Mouse (Mus musculus): ENCODE data around the gene Slc13a2. TPM values are rescaled to one million over a fixed set of nuclear protein-coding genes. Genes with fewer than 3 reads are reported as not detected.
A peak's percentile ranks its signal among the peaks of the same experiment; 100 is the strongest.

The Slc13a2 gene
- polyA plus RNA-seq, 1 experiment from 2014 or later, result 31.4 TPM

DNA sequence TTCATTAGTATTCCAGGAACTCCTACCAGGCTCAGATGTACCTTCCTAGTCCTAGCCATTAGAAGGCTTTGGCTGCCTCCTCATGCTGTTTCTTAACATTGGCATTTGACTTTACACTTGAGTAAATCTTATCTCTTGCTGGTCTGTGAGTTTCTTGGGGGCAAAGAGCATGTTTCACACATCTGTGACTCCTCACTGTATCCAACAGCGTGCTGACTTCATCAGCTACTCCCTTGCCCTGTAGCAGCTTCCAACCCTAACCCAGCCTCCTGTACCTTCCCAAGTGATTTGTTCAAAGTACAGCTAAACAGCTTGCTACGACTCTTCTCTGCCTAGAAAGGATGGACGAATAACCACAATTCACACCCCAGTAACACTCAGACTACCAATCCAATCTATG is 20.5 kb downstream of the Slc13a2 start:
- no peak overlapping the region for H3K9ac ChIP-seq (ENCODE audit: low read depth, low read length)
- TF ChIP-seq CTCF (IDR thresholded peaks at IDR 0.05; ENCODE audit: low read depth), result no peak
- H3K4me3 ChIP-seq (ENCODE audit: low read depth, low read length), result no peak overlapping the region
- H3K36me3 ChIP-seq (ENCODE audit: control insufficient read depth, insufficient read depth), result no peaks in the 10 kb centered on the region; the same call in 1 of the 2 replicates
- WGBS, result 42% methylated on average over 3 of the region's 3 CpGs
- H3K4me2 ChIP-seq (replicated peaks; ENCODE audit: low read depth), result no peak overlapping the region
- H3K9me3 ChIP-seq (ENCODE audit: control insufficient read depth), result no peaks in the 10 kb centered on the region
- H3K27me3 ChIP-seq (replicated peaks; ENCODE audit: control insufficient read depth, insufficient read depth, low read length), result no peaks in the 10 kb centered on the region
- H3K4me1 ChIP-seq (replicated peaks; ENCODE audit: control insufficient read depth, insufficient read depth, low read length), result peaks cover 6% of the 10 kb centered on the region; the same call in 1 of the 2 replicates
- peak; percentile 82 for ATAC-seq
- H3K27ac ChIP-seq (ENCODE audit: low read depth, low read length), result peak overlapping the region; percentile 77

DNA sequence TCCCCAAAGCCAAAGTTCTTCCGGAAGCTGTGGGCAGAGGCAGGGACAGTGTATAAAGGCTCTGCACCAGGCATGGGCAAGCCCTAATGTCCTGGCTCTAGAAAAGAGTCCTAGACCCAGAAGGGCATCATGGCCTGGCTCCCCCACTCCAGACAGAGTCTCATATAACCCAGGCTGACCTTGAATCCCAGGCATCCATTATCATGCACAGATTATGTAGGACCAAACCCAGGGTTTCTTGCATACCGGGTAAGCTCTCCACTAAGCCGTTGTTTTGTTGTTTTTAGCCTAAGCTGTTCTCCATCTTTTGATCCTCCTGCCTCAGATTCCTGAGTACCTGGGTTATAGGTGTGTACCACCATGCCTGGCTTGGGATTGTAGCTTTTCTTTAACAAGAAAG is 21.1 kb downstream of the Slc13a2 start:
- TF ChIP-seq CTCF (IDR thresholded peaks at IDR 0.05; ENCODE audit: low read depth), result no peak
- H3K4me1 ChIP-seq (replicated peaks; ENCODE audit: control insufficient read depth, insufficient read depth, low read length), result peaks cover 6% of the 10 kb centered on the region; the same call in 1 of the 2 replicates
- H3K27ac ChIP-seq (ENCODE audit: low read depth, low read length), result peak overlapping the region; percentile 77
- ATAC-seq, result no peak
- H3K27me3 ChIP-seq (replicated peaks; ENCODE audit: control insufficient read depth, insufficient read depth, low read length), result no peaks in the 10 kb centered on the region
- no peak overlapping the region for H3K4me3 ChIP-seq (ENCODE audit: low read depth, low read length)
- WGBS, result 53% methylated on average over 3 of the region's 3 CpGs
- no peak overlapping the region for H3K9ac ChIP-seq (ENCODE audit: low read depth, low read length)
- H3K36me3 ChIP-seq (ENCODE audit: control insufficient read depth, insufficient read depth), result no peaks in the 10 kb centered on the region; the same call in 1 of the 2 replicates
- H3K9me3 ChIP-seq (ENCODE audit: control insufficient read depth), result no peaks in the 10 kb centered on the region
- H3K4me2 ChIP-seq (replicated peaks; ENCODE audit: low read depth), result no peak overlapping the region

DNA sequence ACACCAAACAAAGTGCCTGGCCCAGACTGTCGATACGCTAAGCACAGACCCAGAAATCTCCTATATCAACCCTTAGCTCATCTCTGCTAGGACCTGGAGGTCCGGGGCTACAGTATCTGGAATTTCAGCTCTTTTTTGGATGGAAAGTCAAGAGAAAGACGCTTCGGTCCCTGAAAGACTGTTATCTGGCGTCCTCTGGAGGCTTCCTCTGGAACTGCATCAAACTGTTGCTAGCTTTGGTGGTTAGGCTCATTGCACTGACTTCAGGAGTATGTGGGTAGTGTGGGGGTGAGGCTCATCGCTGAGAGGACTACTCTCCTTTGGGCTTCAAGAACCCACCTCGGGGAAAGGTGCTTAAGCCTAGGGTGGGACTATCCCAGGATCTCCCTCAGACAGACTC is 22.3 kb downstream of the Slc13a2 start:
- no peak overlapping the region for H3K9ac ChIP-seq (ENCODE audit: low read depth, low read length)
- ATAC-seq, result no peak
- 15% methylated on average over 8 of the region's 8 CpGs for WGBS

DNA sequence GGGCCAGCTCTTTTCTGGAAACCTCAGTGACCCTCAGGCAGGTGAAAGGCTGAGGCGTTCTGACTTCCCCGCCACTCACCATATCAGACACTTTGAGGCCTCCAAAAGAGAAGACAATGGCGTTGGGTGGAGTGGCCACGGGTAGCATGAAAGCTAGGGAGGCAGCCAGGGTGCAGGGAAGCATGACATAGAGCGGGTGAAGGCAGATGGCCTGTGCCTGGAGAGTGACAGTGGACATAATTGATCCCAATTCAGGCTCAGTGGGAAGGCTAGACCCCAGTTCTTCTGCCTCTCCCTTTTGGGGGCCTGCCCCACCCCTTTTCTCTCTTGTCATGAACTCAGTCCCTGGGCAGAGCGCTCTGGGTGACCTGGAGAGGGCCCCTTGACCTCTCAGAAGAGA is 23.8 kb downstream of the Slc13a2 start:
- Histone ChIP-seq H3K4me1 (replicated peaks; ENCODE audit: control insufficient read depth, insufficient read depth, low read length) (peaks cover 6% of the 10 kb centered on the region; the same call in 1 of the 2 replicates), H3K9me3 (ENCODE audit: control insufficient read depth) (no peaks in the 10 kb centered on the region), H3K9ac (ENCODE audit: low read depth, low read length) (no peak overlapping the region), H3K36me3 (ENCODE audit: control insufficient read depth, insufficient read depth) (no peaks in the 10 kb centered on the region; the same call in 1 of the 2 replicates), H3K27me3 (replicated peaks; ENCODE audit: control insufficient read depth, insufficient read depth, low read length) (no peaks in the 10 kb centered on the region), H3K4me2 (replicated peaks; ENCODE audit: low read depth) (no peak overlapping the region), H3K4me3 (ENCODE audit: low read depth, low read length) (no peak overlapping the region), H3K27ac (ENCODE audit: low read depth, low read length) (no peak overlapping the region)
- 86% methylated on average over 6 of the region's 6 CpGs for WGBS
- ATAC-seq, result no peak
- TF ChIP-seq CTCF (IDR thresholded peaks at IDR 0.05; ENCODE audit: low read depth), result no peak

More for the DNA sequence above, 22.3 kb downstream of the Slc13a2 start:
- Histone ChIP-seq H3K4me3 (ENCODE audit: low read depth, low read length) (no peak overlapping the region), H3K4me2 (replicated peaks; ENCODE audit: low read depth) (no peak overlapping the region), H3K9me3 (ENCODE audit: control insufficient read depth) (no peaks in the 10 kb centered on the region), H3K27me3 (replicated peaks; ENCODE audit: control insufficient read depth, insufficient read depth, low read length) (no peaks in the 10 kb centered on the region), H3K27ac (ENCODE audit: low read depth, low read length) (peak overlapping the region; percentile 77; the same call in 1 of the 2 replicates), H3K4me1 (replicated peaks; ENCODE audit: control insufficient read depth, insufficient read depth, low read length) (peaks cover 6% of the 10 kb centered on the region; the same call in 1 of the 2 replicates), H3K36me3 (ENCODE audit: control insufficient read depth, insufficient read depth) (no peaks in the 10 kb centered on the region; the same call in 1 of the 2 replicates)
- peak; percentile 97 for TF ChIP-seq CTCF (IDR thresholded peaks at IDR 0.05; ENCODE audit: low read depth)

DNA sequence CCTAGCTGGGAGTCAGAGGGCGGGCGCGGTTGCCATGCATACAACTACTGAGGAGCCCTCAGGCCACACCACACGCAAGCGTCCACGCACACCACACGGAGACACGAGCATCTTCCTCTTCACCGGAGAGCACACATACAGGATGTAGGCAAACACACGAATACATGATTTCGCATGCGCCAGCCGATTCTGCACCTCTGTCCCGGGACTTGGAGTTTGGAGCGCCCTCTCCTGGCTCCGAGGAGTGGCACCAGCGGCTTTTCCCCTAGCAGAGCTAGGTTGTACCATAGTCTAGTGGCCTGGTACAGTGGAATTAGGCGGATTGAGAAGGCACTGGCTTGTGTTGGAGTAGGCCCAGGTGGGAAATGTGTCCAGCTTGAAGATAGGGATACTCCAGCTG is 24.6 kb downstream of the Slc13a2 start:
- Histone ChIP-seq H3K9me3 (ENCODE audit: control insufficient read depth) (no peaks in the 10 kb centered on the region), H3K27ac (ENCODE audit: low read depth, low read length) (no peak overlapping the region), H3K9ac (ENCODE audit: low read depth, low read length) (no peak overlapping the region), H3K4me2 (replicated peaks; ENCODE audit: low read depth) (peak overlapping the region; percentile 40), H3K4me1 (replicated peaks; ENCODE audit: control insufficient read depth, insufficient read depth, low read length) (peaks cover 6% of the 10 kb centered on the region; the same call in 1 of the 2 replicates), H3K4me3 (ENCODE audit: low read depth, low read length) (no peak overlapping the region), H3K36me3 (ENCODE audit: control insufficient read depth, insufficient read depth) (no peaks in the 10 kb centered on the region; the same call in 1 of the 2 replicates), H3K27me3 (replicated peaks; ENCODE audit: control insufficient read depth, insufficient read depth, low read length) (no peaks in the 10 kb centered on the region)
- ATAC-seq, result no peak
- TF ChIP-seq CTCF (IDR thresholded peaks at IDR 0.05; ENCODE audit: low read depth), result peak; percentile 89
- WGBS, result 7% methylated on average over 18 of the region's 18 CpGs

DNA sequence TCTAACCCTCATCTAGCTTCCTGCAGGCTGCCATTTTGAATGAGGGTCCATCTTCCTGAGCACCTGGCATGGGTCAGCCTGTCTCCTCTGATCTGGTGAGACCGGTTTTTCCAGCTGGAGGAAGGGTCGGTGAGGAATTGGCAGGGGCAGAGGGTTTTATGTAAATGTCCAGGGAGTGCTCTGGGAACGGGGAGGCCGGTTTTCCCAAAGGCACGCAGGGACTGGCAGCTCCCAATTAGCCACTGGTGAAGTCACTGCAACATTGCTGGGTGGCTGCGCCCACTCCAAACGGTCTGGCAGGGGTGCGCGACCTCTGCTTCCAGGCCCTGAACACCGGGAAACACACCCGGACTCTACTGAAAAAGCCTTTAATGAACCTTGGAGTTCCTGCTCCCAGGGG is 25.1 kb downstream of the Slc13a2 start:
- H3K9ac ChIP-seq (ENCODE audit: low read depth, low read length), result no peak overlapping the region
- no peak overlapping the region for H3K4me3 ChIP-seq (ENCODE audit: low read depth, low read length)
- H3K4me2 ChIP-seq (replicated peaks; ENCODE audit: low read depth), result peak overlapping the region; percentile 40
- no peak for TF ChIP-seq CTCF (IDR thresholded peaks at IDR 0.05; ENCODE audit: low read depth)
- H3K36me3 ChIP-seq (ENCODE audit: control insufficient read depth, insufficient read depth), result no peaks in the 10 kb centered on the region; the same call in 1 of the 2 replicates
- no peaks in the 10 kb centered on the region for H3K27me3 ChIP-seq (replicated peaks; ENCODE audit: control insufficient read depth, insufficient read depth, low read length)
- H3K9me3 ChIP-seq (ENCODE audit: control insufficient read depth), result no peaks in the 10 kb centered on the region
- no peak for ATAC-seq
- 20% methylated on average over 11 of the region's 11 CpGs for WGBS
- no peak overlapping the region for H3K27ac ChIP-seq (ENCODE audit: low read depth, low read length)
- H3K4me1 ChIP-seq (replicated peaks; ENCODE audit: control insufficient read depth, insufficient read depth, low read length), result peaks cover 6% of the 10 kb centered on the region; the same call in 1 of the 2 replicates

All from intestine, postnatal 0 days (tissue).